In the genomic region with DNA sequence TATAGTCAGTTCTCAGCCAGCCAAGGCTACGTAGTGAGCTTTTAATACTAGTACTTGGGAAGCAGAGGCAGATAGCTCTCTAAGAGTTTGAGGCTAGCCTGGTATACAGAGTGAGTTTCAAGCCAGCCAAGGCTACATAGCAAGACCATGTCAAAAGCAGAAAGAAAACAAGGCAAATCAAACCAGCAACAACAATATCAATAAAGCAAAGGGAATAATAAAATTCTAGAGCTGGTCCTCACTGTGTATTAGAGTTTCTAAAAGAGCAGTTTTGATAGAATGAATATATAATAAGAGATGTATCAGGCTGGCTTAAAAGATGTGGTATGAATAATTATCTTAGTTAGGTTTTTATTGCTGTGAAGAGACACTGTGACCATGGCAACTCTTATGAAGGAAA, we compare ENCODE assay signal across 21 mouse cellular contexts. TPM values are rescaled to one million over a fixed set of nuclear protein-coding genes. Genes with fewer than 3 reads are reported as not detected.
A peak's percentile ranks its signal among the peaks of the same experiment; 100 is the strongest.
DNase-seq lines count a peak whose midpoint lies in the region; ATAC-seq lines count a peak whose summit lies in the region.
"Had no signal": no experiment of that assay in that cellular context is flagged by ENCODE, and none has a peak within 500 bp of the region (broad histone marks: within the 10 kb centered on the region; RNA-seq: fewer than 3 reads in every experiment).

No protein-coding gene starts in this region.

- no peaks in the 10 kb centered on the region for H3K27me3 ChIP-seq in hindbrain, embryonic 14.5 days (ENCODE audit: control insufficient read depth, insufficient read depth, low read length)
- H3K27me3 ChIP-seq: CH12.LX, Patski had no signal

- no peak overlapping the region for H3K4me3 ChIP-seq in hindbrain, embryonic 14.5 days (replicated peaks; ENCODE audit: low read length)

- no peak overlapping the region for H3K9ac ChIP-seq in hindbrain, embryonic 14.5 days

- ATAC-seq in hindbrain, embryonic 14.5 days (ENCODE audit: low FRiP score), result no peak
- ATAC-seq: activated CD4-positive, CD25-positive, alpha-beta regulatory T cell, adult 4 months; CD4-positive, CD25-positive, alpha-beta regulatory T cell, adult 4 months; Patski had no signal

- no peaks in the 10 kb centered on the region for H3K36me3 ChIP-seq in hindbrain, embryonic 14.5 days (replicated peaks; ENCODE audit: control insufficient read depth, insufficient read depth)

- H3K4me2 ChIP-seq in hindbrain, embryonic 14.5 days (replicated peaks), result no peak overlapping the region

- WGBS in hindbrain, embryonic 14.5 days, result 84% methylated on average over 1 of the region's 1 CpGs

- DNase-seq in 3T3-L1 (ENCODE audit: low read depth, low spot score) (peak; percentile 74), adipocyte (ENCODE audit: low spot score) (peak; percentile 80)
- no peak for DNase-seq in hindbrain, embryonic 14.5 days (ENCODE audit: low spot score)
- DNase-seq in frontal cortex, postnatal 25 days (ENCODE audit: low spot score in 2 of 2), result no peak
- DNase-seq: adrenal gland, adult 2 months; adrenal gland, adult 8-10 months; adrenal gland, postnatal 10 days; adrenal gland, postnatal 14 days; adrenal gland, postnatal 25 days; adrenal gland, postnatal 36 days; B cell, adult 2 months; cerebellum, adult 11 months; cerebellum, adult 11-12 months; cerebellum, adult 18-20 months; cerebellum, adult 2 months; cerebellum, adult 8-10 months had no signal

- H3K9me3 ChIP-seq in hindbrain, embryonic 14.5 days (ENCODE audit: control insufficient read depth, low read length), result no peaks in the 10 kb centered on the region
- H3K9me3 ChIP-seq: G1E had no signal

- peaks cover 9% of the 10 kb centered on the region for H3K4me1 ChIP-seq in hindbrain, embryonic 14.5 days (replicated peaks; ENCODE audit: control insufficient read depth, insufficient read depth, low read length)

- no peak overlapping the region for H3K27ac ChIP-seq in hindbrain, embryonic 14.5 days

RNA-seq across cellular contexts. Expression of a gene that starts 2.0 kb away (rescaled TPM):
- polyA plus RNA-seq in hindbrain, embryonic 14.5 days (2014; fragmentation: Nextera tagmentation; extraction: Ambion mirVana), result 19.8 and 24.5 TPM in 2 replicates

Comparison
In these comparisons a context has a peak if more than half of its experiments do, and no peak if none do; other contexts are left out.
1. DNase-seq: peak in 3T3-L1 (single experiment) and adipocyte (single experiment); none in hindbrain, embryonic 14.5 days (single experiment) and frontal cortex, postnatal 25 days (0 of 2).